Mouse (Mus musculus): ENCODE data around the gene Mtm1.

DNA sequence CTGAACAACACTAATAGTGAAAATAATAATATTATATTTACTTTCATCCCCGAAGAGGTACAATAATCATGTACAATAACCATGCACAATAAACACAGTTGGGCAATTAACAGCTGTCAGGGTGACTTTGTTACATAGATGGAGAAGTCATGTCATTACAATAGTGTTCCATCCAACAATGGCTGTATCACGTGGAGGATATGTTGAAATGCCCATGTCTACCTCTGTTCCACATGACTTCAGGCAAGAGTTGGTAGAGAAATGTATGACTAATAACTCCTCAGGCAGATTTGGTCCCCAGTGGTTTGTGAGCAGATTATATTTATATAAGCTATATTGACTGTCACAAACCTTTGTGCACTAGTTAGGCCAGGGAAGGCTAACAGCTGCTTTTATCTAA is 5.8 kb upstream of the Mtm1 start:
- TF ChIP-seq CHD2 (IDR thresholded peaks at IDR 0.05; ENCODE audit: low read depth, low read length), result no peak
- TF ChIP-seq ZNF384 (IDR thresholded peaks at IDR 0.05; ENCODE audit: low read depth, low read length), result no peak
- no peak for TF ChIP-seq MAFK (IDR thresholded peaks at IDR 0.05; ENCODE audit: insufficient read depth, low read depth, low read length)
